Mouse (Mus musculus) adrenal gland, adult (tissue): ENCODE results near the gene Vsig10.
"Not testable (repeated sequence)": the region's sequence is repeated elsewhere in the genome, so short reads cannot be mapped to it uniquely, and the experiment has no call there.

ENCODE experiments used
- DNase-seq, 2 experiments: peaks; one replicate each; pipeline ENCODE4 v3.0.0; 2022 to 2023; ENCODE audit warnings: low spot score in 1 of 2; ENCODE audit not compliant: inconsistent age in 2 of 2

The Vsig10 gene

DNA sequence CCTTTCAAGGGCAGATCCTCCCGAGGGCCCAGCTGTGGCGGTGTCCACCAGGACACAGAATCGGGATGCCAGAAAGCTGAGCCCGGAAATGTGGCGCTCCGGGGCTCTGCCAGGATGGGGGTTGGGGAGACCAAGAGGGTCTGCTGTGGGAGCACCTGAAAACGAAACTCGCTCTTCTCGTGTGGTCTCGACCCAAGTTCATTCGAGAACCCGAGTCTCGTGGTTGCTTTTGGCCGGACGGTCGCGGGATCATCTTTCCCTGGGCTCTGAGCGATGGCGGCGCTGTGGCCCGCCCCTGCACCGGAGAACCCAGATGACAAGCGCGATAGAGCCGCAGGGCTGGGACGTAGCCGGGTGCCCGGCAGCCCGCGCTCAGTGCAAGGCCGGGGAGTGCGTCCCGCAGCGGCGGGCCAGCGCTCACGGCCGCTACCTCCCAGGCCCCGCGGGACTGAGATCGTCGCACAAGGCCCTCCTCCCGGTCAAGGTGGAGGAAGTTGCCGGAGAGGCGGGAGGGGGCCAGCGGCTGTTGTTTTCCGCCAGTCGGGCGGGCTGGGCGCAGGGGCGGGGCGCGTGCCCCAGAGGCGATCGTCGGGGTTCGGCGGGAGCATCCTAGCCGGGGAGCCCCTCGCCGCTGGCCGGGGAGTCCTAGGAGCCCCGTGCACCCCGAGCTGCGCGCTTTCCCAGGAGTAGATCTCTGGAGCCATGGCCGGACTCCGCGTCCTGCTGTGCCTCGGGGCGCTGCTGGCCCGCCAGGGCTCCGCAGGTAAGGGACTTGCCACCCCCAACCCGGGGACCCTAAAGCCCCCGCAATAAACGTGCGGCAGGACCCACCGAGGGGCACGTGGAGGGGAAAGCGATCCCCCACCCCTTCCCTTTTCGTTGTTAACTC, at the start of gene Vsig10:
Gene Vsig10, plus strand, starts transcription at position 343 of the 889 bp plus-strand sequence.
- peak; percentile 85 to 94 for DNase-seq

DNA sequence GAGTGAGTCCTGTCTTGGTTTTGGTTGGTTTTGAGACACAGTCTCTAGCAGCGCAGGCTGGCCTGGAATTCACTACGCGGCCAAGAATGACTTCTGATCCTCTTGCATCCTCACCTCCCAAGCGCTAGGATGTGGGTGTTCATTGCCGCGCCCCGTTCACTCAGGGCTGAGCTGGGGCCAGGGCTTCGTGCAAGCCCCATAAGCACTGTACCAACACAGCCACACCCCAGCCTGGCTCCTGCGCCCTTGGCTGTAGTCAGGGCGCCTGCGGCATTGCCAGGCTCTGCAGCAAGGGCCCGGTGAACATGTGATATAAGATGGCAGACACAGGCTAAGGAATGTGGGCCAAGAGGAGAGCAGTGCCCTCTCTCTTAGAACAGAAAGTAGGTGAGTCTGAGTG, 49.5 kb upstream of the Vsig10 start:
- DNase-seq, result no peak

DNA sequence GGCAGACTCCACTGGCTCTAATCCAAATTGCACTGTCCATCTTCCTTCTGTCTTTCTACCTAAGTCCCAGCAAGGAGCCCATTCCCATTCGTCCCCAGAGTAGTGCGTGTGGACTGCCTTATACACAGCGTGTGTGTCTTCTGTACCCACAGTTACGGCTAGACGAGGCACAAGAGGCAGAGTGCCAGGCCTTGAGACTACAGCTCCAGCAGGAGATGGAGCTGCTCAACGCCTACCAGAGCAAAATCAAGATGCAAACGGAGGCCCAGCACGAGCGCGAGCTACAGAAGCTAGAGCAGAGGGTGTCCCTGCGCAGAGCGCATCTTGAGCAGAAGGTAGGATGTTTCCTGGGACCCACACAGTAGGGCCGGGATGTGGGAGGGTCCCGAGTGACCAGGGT, 46.9 kb upstream of the Vsig10 start:
- DNase-seq, result no peak

DNA sequence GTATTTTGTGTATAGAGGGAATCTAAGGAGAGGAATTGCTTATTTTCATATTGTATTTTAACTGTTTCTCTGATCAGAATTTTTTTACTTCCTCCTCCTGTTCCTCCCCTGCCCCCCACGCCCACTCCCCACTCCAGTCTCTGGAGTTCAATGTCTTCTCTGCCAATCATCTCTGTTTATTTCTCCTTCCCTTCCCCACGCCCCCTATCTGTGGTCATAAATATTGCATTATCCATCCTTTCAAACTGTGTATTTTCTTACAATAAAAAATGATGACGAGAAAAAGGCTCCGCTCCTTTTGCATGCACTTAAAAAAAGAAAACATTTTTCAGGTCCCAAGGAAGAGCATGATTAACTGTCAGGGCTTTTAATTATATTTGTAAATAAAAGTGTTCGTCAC, 44.1 kb upstream of the Vsig10 start:
- peak in 1 of 2 experiments; percentile 49 for DNase-seq

DNA sequence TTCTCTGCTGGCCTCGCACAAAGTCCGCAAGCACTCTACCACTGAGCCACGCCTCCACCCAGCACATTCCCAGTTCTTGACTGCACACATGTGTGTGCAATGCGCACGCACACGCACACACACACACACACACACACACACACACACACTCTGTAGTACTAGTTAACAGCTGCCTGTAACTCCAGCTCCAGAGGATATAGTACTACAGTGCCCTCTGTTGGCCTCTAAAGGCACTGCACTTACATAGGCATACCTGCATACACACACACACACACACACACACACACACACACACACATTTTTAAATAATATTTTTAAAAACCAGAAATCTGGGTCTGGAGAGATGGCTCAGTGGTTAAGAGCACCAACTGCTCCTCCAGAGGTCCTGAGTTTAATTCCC, 41.1 kb upstream of the Vsig10 start:
- no peak for DNase-seq

DNA sequence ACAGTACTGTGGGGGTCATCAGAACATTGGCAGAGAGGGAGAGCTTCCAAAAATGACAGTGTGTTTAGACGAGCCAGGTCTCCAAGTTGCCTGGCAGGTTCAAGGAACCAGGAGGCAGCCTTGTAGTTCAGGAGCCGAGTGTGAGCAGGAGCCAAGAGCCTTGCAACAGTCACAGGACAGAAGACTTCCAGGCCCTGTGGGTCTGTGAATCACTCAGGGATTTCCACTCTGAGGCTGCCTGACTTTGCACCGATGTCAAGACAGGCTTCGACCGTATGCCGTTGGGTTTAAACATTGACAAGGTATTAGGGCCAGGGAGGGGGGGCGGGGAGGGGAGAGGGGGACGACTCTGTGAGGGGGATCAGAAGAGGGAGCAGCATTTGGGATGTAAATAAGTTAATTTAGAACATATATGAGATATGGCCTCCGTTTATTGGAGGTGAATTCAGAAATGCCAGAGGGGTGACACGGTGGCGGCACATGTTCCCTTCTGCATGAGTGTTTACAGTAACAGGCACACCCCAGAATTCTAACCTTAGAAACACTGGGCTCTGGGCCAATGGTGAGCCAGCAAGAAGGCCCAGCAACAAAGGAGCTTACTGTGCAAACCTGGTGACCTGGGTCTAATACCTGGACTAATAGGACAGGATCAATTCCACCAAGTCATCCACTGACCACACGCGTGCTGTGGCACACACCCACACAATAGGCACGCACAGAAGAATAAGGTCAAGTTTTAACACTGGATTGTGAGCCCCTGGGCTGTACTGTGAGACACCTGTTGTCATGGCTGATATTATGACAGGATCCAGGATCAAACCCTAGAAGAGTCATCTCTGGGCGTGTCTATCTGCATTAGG, 39.8 kb upstream of the Vsig10 start:
- peak in 1 of 2 experiments; percentile 56 for DNase-seq

DNA sequence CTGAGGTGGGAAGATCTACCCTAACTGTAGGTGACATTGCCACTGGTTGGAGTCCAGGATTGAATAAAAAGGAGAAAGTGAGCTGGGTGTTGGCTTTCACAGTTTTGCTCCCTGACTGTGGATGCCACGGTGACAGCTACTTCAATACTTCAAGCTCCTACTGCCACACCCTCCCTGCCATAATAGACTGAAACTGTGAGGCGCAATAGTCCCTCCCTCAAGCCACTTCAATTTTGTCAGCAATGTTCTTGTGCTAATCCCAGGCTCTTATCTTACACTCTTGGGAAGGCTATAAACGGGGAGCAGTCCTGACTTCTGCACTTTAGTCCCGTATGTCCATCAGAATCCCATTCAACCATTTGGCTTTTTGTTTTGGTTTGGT, 39.2 kb upstream of the Vsig10 start:
- DNase-seq, result no peak

DNA sequence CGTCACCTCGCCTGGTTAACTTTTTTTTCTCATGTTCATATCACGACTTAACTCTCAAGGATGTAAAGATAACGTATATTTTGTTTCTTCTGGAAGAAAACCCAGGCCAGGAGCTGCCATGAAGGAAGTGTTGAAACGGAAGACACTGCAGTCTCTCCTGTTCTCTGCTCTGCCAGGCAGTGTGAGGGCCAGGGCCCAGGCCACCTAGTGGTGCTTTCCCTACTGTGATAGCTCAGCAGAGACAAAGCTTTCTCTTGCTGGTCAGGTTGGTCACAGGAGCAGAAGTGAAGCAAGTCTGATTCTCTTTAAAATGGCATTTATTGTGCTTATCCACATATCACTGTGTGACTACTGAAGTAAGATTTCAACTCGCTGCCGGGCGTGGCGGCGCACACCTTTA, 37.3 kb upstream of the Vsig10 start:
- peak in 1 of 2 experiments; percentile 65 for DNase-seq

DNA sequence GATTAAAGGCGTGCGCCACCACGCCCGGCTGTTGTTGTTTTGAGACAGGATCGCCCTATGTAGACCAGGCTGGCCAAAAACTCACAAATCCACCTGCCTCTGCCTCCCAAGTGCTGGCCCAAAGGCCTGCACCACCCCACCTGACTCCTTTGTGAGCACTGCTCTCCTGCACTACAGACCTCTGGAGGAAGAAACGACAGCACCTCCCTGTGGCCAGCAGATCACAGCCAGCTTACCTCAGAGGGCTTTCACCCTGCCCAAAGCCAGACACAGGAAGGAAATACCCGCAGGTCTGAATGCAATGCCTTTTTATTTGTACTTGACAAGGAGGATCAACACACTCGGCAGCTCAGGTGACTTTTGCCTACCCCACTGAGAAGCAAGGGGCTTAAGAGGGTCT, 36.5 kb upstream of the Vsig10 start:
- DNase-seq, result peak in 1 of 2 experiments; percentile 40

DNA sequence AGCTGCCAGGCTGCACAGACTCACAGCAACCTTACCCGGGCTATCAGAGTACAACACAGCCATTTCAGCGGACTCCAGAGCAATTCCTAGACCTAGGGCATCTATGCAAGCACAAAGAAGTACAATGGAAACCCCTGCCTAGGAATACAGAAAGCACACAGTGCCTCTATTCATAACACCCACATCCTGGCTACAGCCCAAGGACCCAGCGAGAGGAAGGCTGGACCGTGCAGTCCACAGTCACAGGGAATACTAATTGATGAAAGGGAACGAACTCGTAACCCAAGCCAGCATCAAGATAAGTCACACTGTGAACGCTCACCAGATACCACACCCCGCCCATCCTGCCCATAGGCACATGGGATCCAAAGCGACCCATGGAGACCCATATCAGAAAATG, 34.9 kb upstream of the Vsig10 start:
- peak; percentile 71 to 72 for DNase-seq

DNA sequence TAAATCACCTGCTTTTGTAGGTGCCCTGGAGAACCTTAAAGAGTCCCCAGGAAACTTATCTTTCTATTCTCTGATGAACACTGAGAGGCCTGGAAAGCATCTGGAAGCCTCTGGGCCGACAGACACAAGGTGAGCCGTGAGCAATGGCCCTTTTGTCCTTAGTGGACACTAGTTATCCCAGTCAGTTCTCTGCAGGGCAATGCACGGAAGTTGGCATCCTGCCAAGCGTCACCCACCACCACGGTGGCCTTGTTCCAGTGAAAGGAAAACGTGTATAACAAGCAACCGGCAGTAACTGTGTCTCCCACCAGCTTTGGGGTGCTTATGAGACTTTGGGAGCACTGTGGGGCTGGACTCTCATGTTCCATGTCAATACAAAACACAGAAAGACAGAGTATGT, 34.2 kb upstream of the Vsig10 start:
- DNase-seq, result peak in 1 of 2 experiments; percentile 75

DNA sequence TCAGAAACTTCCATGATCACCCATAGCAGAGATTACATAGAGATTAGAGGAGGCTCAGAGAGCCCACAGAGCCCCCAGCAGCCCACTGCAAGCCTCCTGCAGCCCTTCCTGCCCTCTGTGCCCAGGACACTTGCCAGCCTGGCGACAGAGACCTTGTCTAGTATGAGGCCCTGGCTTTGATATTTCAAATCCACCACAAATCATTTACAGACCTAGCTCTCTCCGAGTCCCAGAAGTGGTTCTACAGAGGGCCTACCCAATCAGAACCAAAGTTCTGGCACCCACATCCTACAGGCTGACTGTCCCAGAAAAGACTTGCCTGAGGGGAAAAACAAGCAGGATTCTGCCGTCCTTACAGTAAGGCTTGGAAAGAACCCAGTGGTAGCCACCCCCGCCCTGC, 33.6 kb upstream of the Vsig10 start:
- peak in 1 of 2 experiments; percentile 75 for DNase-seq

DNA sequence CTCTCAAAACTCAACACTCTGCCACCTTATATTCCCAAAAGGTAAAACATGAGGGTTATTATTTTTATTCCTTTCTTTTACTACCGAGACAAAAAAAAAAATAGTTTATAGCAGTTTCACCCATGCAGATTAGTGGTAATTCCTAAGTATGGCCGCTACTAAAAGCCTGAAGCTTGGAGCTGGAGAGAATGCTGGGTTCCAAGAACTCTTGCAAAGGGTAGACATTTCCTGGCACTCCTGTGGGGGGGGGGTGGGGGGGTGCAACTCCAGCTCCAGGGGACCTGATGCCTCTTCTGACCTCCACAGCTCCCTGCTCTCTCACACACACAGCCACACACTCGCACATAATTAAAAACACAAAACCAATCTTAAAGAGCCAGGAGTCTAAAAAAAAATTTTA, 32.6 kb upstream of the Vsig10 start:
- DNase-seq, result no peak

DNA sequence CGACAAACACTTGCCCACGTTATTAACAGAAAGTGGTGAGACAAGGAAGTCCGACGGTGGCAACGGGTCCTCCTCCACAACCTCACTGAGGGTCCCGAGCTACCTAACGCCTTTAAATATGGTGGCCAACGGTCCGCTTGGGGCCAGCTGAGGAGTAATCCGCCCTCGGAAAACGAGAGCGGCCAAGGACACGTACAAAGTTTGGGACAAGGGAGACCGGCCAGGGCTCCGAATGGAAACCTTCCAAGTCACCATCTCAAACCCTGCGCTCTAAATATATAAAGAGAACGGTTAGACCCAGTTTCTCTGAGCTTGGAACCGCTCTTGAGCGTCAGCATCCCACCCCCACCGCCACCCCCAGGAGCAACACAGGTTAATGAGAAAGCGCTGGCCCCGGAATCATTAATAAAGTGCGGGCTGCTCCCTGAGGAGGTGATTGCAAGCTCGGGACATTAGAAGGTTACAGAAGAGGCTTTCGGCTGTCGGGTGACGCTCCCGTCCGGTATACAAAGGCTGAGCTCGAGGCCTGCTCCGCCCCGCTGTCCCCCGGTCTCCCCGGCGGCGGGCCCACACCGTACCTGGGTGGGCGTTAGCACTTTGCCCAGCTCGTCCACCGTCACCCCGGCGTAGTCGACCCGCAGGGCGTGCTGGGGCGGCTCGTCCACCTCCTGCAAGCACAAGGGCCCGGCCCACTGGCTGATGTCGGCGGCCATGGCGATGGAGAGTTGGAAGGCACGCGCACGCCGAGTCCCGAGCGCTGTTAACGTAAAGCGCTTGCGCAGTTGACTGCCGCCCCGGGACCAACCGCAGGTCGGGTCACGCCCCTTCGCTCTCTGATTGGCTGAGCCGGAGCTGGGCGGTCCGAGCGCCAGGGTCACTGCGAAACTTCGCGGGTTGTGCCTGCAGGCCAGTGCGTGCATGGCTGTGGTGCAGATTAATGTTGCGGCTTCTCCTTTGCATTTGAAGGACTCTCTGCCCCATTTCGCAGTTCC, 31.8 kb upstream of the Vsig10 start, which contains the start of gene Pebp1:
Gene Pebp1, minus strand, starts transcription at position 795 of the 992 bp plus-strand sequence.
- peak; percentile 98 to 99 for DNase-seq

DNA sequence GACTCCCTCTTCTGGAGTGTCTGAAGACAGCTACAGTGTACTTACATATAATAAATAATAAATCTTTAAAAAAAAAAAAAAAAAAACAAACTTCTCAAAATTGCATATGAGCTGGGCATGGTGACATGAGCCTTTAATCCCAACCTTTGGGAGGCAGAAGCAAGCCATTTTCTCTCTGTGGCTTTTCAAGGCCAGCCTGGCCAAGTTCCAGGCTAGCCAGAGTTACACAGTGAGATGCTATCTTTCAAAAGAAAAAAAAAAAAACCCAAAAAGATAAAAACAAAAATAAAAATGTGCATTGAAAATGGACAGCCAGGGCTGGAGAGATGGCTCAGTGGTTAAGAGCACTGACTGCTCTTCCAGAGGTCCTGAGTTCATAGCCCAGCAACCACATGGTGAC, 29.2 kb upstream of the Vsig10 start:
- peak; percentile 59 to 70 for DNase-seq

DNA sequence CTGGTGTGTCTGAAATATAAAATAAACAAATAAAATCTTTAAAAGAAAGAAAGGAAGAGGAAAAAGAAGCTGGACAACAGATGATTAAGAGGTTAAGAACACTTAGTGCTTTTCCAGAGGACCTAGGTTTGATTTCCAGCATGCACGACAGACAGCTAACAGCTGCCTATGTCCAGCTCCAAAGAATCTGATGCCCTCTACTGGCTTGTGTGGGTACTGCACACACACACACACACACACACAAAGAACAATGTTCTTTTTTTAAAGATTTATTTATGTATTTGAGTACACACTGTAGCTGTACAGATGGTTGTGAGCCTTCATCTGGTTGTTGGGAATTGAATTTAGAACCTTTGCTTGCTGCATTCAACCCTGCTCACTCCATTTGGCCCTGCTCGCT, 28.8 kb upstream of the Vsig10 start:
- no peak for DNase-seq

DNA sequence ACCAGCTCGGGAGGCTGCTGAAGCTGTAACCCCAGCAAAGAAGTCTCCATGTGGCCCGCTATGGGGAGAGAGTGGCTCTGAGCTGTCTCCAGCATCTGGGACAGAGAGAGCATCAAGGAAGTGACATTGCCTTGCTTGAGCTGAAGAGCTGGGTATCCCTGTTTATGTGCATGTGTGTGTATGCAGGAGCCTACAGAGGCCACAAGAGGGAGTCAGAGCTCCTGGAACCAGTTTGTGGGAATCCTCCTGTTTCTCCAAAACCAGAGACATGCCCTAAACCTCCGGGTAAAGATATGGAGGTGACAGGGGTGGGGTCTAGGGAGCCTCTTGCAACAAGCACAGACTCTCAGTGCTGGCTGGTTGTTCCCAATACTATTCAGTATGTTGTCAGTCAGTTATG, 27.6 kb upstream of the Vsig10 start:
- DNase-seq, result no peak

DNA sequence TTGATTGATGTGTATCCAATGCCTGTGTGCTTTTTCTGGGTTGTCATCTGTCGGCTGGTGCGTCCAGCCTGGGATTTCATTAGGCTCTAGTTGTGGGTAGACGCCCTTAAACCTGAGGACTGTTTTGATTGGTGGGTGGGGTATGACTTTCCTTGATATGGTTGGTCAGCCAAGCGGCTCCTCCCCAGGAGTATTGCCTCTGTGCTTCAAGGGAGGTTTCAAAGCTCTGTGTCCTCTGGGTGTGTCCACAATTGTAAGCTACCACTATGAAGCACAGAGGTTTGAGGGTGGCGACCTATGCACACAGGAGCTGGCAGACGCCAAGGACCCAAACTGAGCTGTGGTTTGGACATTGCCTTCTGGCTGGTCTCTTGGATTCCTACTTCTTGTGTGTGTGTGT, 26.3 kb upstream of the Vsig10 start:
- no peak for DNase-seq

DNA sequence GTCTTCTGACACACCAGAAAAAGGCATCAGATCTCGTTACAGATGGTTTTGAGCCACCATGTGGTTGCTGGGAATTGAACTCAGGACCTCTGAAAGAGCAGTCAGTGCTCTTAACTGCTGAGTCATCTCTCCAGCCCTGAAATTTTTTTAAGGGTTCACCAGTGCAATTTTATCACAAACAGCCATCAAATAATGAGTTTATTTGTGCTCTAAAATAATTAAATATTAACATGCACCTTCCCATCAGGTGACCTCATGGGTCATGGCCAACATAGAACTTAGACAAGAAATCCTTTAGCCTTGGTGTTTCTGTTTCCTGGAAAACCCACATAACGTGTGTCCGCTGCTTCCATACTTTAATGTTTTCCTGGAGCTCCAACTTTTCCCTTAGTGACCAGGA, 25.1 kb upstream of the Vsig10 start:
- not testable (repeated sequence) for DNase-seq

DNA sequence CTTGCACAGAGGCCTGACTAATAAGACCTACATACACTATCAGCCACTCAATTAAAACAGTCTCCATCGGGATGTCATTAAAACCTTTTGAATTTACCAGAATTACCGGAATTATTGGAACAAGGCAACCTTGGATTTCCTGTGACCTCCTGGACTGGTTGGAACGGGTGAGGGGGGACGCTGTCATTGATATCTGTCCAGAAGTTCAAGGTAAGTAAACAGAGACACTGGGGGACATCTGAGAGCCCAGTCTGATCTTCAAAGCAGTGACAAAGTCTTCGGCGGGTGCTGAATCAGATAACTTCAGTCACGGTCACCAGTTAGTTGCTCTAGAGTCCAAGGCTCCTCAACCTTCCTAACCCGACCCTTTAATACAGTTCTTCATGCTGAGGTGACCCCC, 23.9 kb upstream of the Vsig10 start:
- peak; percentile 64 to 85 for DNase-seq

DNA sequence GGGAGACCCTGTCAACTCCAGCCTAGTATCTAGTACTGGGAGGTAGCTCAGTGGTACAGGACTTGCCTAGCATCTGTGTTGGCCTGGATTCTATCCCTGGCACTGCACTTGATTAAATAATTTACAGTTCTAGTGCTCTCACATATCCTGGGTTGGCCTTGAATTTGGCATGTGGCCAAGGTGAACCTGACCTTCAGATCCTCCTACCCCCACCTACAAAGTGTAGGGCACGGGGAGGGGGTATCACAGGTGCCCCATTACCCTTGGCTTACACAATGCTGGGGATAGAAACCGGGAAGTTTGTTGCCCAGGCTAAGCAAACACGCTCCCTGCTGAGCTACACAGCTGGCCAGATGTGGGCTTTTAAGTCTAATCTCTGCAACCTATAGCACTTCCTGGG, 16.0 kb upstream of the Vsig10 start:
- peak in 1 of 2 experiments; percentile 77 for DNase-seq
